Mouse (Mus musculus) kidney, adult 2 months (tissue): ENCODE data around the gene Polr1a.

ENCODE experiments used
- CTCF ChIP-seq: fragments of 200-500 bp; conservative IDR thresholded peaks from 2 replicates; pipeline ENCODE4 v1.5.1; 2011; ENCODE audit warnings: low read depth, mild to moderate bottlenecking, control low read depth, low read length, moderate library complexity, mixed read lengths; ENCODE audit not compliant: insufficient read depth, insufficient read length
- POLR2A ChIP-seq: fragments of 200-500 bp; IDR thresholded peaks from one replicate; pipeline ENCODE4 v1.6.1; 2011; ENCODE audit warnings: low read depth, low read length, control low read depth

GRCm38 (mm10) chr6:71963561-71963960 lies 54.7 kb downstream of the Polr1a start:
- no peak for TF ChIP-seq CTCF
- no peak for TF ChIP-seq POLR2A
